Mouse (Mus musculus) layer of hippocampus, adult 18-20 months (tissue): ENCODE data around the gene Mei4. TPM values are rescaled to one million over a fixed set of nuclear protein-coding genes. Genes with fewer than 3 reads are reported as not detected.

Source experiments
- DNase-seq, 2 experiments: peaks; one replicate each; pipeline ENCODE4 v3.0.0; 2022; ENCODE audit warnings: low spot score in 2 of 2
- long read RNA-seq: library from polyadenylated mRNA; stranded (forward); transcript quantifications from one replicate; pipeline ENCODE4 v2.0.0, GENCODE M21; 2021
- total RNA-seq, 2 experiments: library from RNA; stranded (reverse); gene quantifications; 2 replicates each; pipeline ENCODE4 v1.2.3; 2021

Gene Mei4
- 1 to 10 TPM; 1.1 to 1.7 TPM for total RNA-seq
- long read RNA-seq, partial matches to known transcripts, result 0 of 1 reads
- long read RNA-seq, other reads (novel, unspliced or antisense), result 0 of 1 reads

DNA sequence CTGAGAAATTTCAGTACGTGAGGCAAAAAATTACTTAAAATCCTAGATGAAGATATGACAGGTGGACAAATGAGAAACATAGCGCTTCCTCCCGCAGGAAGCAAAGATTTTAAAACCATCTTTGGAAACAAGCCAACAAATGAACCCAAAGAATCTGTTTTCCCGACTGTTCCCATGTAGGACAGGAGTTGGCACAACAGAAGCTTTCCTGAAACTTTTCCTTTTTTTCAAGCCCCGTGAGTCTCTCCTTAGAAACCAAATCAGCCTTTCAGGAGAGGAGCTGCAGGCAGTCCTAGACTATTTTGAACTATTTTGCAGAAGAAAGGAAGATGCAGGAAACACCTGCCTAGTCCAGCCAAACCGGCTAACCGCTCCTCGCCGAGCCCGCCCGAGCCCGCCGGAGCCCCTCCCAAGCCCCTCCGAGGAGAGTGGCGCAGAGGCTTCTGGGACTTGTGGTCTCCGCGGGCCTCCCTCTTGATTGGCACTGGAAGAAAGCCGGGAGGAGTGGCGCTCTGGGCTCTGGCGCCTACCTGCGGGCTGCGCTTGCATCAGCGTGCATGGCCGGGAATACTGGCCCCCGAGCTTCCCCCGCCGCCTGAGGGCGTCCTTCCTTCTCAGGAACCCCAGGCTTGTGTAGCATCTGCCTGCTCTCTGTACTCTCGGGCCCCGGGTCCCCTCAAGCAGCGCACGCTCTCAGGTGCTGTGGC is at the start of gene Mei4:
TSS of gene Mei4 (plus strand) at position 490 of the 707 bp plus-strand sequence.
- DNase-seq, result peak; percentile 83 to 86

DNA sequence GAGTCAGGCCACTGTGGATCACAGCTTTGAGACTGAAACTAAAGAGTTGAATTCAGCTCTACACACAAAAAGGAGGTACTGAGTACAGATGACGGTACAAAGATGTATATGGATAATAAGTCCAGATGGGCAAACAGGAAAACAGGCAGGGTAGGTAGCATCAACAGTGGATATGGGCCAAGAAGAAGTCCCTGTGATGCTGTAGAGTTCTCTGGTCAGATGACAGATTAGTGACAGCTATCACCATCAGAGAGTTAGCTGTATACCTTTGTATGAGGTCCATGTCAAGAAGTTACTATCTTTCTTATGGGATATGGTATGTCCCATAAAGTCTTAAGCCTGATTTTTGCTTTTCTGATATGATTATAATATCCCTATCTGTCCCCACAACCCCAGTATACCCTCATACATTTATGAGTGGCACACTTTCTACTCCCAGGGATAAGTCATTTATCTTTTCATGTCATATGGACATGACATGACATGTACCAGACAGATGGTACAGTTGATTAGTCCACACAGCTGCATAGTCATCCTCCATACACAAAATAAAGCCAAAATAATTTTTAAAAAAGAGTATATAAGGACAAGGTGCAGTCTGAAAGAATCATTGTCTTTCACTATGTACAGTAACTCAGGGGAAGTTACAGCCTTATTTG is 43.6 kb upstream of the Mei4 start:
- no peak for DNase-seq

DNA sequence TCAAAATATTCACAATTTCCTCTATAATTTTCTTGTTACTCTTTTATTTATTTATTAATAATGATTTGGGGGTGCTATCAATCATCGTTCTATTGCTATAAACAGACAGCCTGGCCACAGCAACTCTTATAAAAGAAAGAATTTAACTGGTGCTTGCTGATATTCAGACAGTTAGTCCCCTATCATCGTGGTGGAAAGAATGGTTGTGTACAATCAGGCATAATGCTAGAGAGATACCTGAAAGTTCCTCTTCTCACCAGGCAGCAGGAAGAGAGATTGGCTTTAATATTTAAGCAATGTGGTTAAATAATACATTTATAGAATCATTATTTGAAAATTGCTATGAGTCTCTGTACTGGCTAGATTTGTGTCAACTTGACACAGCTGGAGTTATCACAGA is 35.9 kb upstream of the Mei4 start:
- no peak for DNase-seq

DNA sequence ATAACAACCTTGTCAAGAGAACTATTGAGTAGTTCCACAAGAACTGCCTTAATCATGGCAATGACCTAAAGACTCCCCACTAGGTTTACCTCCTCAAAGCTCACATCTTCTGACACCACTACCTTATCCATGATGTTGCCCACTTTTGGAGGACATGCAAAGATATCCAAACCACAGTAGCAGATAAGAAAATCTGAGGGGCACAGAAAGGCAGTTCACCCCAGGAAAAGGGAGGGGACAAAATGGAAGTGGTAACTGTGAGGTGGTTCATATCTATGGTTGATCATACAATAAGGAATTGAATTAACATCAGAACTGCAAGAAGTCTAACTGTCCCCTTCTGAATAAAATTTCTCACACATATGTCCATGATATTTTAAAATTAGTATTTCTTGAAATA is 29.4 kb upstream of the Mei4 start:
- no peak for DNase-seq

DNA sequence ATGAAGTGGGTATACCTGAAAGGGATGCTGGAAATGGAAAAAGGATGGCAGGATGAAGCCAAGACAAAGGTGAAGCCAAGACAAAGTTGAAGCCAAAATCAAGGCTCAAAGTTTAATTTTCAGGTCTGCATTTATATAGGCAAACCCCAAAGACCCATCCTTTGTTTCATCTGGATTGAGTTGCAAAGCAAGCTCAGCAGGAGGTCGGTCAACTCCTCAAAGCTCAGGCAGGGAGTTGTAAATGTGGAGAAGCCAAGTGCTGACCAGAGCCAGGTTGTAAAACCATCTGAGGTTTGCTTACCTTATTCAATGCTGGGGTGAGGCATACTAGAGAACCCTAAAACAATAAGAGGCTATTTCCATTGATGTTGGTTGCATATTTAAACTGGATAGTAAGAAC is 4.6 kb upstream of the Mei4 start:
- DNase-seq, result no peak

DNA sequence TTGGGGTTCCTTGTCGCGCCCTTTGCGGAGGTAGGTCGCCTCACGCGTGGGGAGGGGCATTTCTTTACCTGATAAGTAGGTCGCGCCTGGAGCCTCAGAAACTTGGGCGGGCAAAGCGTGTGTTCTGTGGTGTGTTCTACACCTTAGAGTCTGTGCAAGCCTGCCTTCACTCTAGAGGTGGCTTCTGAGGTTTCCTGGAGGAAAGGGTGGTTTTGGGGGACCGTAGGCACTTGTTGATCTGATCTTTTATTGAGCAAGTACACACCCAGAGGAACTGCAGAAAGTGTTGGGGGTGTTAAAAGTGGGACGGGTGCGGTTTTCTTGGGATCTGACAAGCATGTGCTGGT is 391 bp downstream of the Mei4 start:
- DNase-seq, result no peak

DNA sequence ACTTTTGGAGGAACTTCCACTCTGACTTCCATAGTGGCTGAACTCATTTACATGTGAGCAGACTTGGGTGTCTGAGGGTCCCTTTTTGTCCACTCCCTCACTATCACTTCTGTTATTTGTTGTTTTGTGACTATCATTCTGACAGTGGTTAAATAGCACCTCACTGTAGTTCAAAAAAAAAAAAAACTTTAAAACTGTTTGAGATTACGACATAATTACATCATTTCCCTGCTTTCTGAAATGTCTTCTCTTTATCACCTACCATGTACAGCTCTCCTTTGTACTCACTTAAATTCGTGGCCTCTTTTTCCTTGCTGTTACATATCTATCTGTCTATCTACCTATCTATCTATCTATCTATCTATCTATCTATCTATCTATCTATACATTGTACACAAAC is 2.6 kb downstream of the Mei4 start:
- no peak for DNase-seq

DNA sequence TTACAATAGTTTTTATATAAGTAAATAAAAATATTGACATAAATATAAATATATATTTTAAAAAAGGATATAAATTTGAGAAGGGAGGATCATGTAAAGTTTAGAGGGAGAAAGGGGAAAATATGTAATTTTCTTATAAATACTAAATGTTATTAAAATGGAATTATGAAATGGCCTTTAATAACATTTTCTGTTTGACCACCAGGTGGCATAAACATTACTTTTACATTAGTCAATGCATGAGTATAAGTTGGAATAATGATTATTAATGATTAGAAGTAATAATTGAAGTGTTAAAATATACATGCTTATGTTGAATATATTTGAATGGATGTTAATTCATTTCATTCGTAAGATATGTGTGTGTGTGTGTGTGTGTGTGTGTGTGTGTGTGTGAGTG is 58.0 kb downstream of the Mei4 start:
- DNase-seq, result no peak

DNA sequence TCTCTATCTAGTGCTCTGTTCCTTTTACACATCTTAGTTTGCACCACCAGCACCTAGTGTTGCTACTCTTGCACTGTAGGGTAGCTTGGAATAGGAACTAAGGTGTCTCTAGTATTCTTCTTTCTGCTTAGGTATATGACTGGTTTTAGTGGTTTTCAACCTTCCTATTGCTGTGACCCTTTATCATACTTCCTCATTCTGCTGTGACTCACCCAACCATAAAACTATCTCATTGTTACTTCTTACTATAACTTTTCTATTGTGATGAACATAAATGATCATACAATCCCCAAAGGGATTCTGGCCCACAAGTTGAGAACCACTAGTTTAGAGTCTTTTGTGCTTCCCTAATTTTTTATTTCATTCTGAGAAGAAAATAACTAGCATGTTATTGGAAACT is 61.3 kb downstream of the Mei4 start:
- DNase-seq, result no peak

DNA sequence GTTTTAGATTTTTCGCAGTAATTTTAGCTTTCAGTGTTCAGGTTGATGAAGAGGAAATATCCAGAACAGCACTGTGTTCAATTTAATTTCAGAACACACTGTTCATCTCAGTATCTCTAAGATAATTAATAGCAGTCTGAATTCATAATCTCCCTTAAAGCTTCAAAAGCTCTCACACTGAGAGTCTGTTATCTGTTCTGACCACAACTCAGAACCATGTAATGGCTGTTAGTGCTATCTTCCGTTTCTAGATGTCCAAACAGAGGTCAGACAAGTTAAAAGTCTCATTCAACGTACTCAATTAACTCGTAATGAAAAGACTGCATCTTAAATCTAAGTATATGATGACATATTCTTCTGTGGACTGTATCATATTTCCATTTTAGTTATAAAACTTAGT is 77.1 kb downstream of the Mei4 start:
- no peak for DNase-seq

DNA sequence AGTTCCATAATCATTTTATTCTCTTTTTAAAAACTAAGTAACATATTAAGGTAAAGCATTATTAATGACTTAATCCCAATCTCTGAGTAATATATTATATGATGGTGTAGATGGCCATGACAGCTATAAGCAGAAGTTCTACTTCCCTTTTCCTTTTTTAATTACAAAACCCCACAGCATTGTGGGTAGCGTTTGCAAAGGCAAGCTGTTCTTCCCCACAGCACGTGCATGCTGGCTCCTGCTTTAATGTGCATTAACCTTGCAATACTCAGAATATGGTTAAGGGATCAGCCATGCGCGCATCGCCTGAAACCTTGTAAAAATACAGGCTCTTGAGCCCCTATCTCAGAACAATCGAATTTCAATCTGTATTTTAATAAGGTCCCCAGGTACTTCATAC is 82.2 kb downstream of the Mei4 start:
- DNase-seq, result no peak

DNA sequence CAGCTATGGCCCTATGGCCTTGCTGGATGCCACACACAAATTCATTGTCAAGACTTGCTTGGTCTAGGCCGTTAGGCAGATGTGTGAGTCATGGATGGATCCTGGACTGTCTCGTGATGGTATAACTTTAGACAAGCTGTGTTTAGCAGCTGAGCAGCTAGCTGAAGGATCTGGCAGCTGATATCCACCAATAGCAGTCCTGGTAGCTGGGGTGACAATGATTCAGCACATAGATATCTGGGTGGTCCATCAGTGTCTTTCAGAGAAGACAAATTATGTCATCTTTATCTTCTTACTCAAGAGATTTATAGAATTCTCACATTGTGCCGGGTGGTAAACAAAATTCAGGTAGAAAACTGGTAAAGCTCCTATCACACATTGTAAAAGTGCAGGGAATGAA is 93.4 kb downstream of the Mei4 start:
- no peak for DNase-seq

DNA sequence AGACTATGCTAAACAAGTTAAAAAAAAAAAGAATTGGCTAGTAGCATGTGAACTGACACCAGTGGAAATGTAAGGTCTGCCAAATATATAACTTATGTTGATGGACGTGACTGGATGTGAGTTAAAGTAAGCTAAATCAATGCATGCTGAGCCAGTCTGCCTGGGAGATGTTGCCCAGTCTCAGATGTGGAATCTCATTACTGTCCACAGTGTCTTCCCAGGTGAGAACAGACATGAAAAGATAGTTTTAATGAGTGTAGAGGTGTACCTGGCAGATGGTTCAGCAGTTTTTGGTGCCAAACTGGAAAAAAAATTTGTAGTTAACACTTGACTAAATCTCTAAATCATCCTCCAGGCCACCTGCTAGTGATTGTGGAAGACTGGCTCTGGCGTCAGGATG is 94.4 kb downstream of the Mei4 start:
- DNase-seq, result peak in 1 of 2 experiments; percentile 14

DNA sequence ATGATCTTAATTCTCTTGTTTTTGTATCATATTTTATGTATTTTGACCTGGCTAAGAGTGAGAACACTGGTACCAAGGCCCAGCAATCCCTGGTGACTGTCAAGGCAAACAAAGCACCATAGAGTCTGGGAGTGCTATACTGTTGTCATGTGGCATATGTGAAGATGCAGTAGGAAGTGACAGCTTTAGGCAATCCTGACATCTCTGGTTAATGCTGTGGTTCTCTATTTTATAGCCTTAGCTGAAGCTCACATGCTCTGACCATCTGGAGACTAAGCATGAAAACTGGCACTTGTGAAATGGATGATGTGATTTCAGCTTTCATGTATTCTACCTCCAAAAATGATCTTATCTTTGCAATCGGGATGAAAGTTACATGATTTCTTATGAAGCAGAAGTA is 103.3 kb downstream of the Mei4 start:
- DNase-seq, result peak in 1 of 2 experiments; percentile 16

DNA sequence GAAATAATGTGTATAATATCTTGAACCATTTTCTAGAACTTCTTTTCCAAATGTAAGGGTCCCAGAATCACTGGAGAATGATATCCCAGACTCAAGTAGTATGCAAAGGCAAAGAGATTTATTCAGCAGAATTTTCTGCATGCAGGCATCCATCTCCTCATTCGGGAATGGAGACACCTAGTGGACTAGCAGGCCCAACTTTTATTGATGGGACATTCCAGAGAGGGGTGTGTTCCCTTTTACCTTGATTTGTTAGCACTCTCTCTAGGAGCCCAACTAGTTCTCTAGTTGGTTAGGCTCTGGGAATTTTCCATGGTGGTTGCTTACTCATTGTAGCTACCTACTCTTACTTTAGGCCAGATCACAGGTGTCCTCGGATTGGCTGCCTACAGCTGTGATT is 105.5 kb downstream of the Mei4 start:
- no peak for DNase-seq

DNA sequence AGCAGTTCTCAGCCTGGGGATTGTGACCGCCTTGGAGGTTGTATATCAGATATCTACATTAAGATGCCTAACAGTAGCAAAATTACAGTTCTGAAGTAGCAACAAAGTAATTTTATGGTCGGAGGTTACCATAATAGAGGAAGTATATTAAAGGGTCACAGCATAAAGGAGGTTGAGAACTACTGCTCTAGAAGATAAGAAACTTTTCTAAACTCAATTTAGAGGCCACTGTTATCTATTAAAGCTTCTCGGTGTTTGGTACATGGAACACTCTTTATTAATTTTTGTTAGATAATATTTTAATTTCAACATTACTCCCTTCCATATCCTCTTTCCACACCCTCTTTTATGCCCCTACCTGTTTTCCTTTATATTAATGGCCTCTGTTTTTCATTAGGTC is 119.0 kb downstream of the Mei4 start:
- DNase-seq, result no peak

DNA sequence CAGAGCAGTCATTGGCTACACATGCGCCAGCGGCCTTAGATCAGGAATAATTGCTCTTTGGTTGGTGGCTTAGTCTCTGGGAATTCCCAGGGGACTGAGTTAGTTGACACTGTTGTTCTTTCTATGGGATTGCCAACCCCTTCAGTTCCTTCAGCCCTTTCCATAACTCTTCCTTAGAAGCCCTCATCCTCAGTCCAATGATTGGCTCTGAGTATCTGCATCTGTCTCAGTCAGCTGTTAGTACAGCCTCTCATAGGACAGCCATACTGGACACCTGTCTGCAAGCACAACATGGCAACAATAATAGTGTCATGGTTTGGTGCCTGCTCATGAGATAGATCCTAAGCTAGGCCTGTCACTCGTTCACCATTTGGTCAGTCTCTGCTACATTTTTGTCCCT is 149.5 kb downstream of the Mei4 start:
- no peak for DNase-seq

DNA sequence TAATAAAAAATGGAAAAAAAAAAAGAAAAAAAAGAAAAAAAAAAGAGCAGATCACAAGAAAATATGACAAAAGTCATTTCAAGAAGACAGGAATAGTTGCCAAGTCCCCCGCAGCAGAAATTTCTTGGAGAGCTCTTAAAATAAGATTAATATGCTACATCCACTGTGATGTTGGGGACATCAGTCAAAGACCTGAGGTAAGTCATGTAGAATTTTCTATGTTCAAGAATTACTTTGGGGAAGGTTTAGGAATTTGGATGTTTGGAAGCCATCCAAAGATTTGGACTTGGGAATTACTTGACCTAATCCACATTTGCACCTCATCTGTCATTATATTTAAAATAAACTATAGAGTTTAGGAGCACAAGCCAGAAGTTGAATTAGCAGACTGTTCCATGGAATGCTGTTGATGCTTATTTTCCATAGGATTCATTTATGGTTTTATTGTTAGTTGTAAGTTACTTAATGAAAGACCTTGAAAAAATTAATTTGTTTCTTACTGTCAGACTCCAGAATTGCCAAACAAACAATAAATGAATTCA is 179.1 kb downstream of the Mei4 start:
- DNase-seq, result no peak

DNA sequence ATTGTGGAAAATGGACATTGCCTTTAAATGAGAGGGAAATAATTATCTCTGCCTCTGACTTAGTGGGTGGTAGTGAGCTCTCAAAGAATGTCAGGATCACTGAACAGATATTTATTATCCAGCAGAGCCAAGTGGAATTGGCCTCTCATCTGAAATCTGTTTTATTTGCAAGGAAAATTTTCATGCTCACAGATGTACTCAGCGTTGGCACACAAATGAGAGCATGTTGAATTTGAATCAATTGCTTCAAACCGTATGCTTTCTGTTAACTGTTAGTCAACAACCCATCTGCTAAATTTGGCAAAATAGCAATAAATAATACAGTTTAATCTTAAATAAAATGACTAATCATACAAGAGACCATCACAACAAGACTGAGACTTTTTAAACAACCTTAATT is 181.0 kb downstream of the Mei4 start:
- peak; percentile 30 to 75 for DNase-seq

DNA sequence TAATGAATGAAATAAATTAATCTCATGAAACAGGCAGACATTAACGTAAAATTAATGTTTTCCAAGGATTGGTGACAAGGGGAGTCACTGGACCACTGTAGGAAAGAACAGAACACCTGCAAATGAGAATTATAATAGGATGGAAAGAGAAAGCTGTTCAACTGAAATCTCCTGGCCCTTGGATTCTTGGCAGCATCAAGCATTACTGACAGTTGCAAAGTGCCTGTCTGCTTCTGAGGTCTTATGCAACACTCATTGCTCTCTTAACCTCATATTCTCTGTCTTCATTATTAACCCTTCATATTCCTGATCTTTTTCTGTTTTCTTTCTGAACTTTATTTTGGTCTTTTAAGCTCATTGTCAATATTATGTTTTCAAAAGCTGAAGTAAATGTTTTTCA is 210.4 kb downstream of the Mei4 start:
- DNase-seq, result no peak

DNA sequence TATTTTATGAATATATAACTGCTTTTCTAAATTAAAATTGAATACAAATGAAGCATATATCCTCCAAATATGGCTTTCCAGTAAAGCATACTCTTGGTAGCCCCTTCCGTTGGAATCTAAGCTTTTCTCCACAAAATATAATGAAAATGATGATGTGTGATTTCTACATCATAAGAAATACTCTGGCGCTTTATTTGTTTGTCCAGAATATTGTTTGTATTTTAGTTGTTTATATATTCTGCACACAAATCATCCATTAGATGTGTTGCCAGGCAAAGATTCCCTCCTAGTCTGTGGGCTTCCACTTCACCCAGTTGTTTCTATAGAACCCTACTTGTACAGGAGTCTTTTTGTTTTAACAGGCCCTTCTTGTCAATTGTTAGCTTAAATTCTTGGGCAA is 211.8 kb downstream of the Mei4 start:
- DNase-seq, result no peak

DNA sequence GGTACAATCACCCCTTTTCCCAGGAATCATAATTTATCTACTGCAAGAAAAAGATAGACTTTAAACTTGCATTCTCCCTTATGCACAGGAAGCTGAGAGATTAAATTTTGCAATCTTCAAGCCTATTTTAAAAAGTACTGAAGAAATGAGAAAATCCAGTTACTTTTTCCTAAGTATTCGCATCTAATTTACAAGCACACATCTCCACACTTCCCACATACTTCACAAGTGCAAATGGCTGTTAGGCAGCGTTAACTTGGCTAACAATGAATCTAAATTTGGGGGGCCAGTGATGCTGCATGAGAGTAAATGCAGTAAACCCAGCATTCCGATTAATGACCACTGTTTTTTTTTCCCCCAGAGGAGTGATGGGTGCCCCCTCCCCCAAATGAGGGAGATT is 232.9 kb downstream of the Mei4 start:
- DNase-seq, result no peak

DNA sequence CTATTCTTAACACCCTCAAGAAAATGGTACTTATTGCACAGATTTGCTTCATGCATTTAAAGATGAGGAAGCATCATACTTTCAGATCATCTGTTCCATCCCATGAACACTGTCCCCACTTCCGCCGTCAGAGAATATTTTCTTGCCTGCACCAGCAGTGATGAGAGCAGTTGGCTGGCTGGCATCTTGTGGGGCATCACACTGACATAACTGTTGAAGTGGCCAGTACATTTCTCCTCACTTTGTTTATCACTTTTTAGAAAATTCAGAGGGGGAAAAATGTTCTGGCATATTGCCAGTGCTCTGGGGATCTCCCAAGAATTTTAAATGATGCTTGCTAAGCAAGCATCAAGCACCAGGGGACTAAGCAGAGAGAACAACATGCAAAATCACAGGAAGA is 251.4 kb downstream of the Mei4 start:
- peak; percentile 1 to 38 for DNase-seq
